8 mouse cellular contexts compared by ENCODE assay signal in genomic region chr11:75347596-75347995, GRCm38 (mm10). TPM values are rescaled to one million over a fixed set of nuclear protein-coding genes. Genes with fewer than 3 reads are reported as not detected.
DNase-seq lines count a peak whose midpoint lies in the region; ATAC-seq and TF ChIP-seq lines count a peak whose summit lies in the region.

No protein-coding gene starts in this region.

- ATAC-seq in erythroblast, adult 5-6 weeks (replicated peaks; ENCODE audit: low FRiP score, poor library complexity, severe bottlenecking), result no peak
- no peak for ATAC-seq in limb, embryonic 14.5 days (ENCODE audit: low FRiP score, low read depth)
- ATAC-seq in stomach, embryonic 15.5 days (ENCODE audit: insufficient read depth, low FRiP score, low read depth), result no peak
- ATAC-seq in granulocyte monocyte progenitor cell, adult 5-6 weeks (replicated peaks; ENCODE audit: poor library complexity, severe bottlenecking), result no peak

- peaks cover 38% of the 10 kb centered on the region for H3K36me3 ChIP-seq in erythroblast, embryonic 14.5 days (ENCODE audit: control insufficient read depth)
- H3K36me3 ChIP-seq in spleen, adult 2 months (ENCODE audit: control insufficient read depth, insufficient read depth, low read length), result no peaks in the 10 kb centered on the region; the same call in 1 of the 2 replicates
- H3K36me3 ChIP-seq in limb, embryonic 14.5 days (ENCODE audit: control insufficient read depth, insufficient read depth, low read length), result no peaks in the 10 kb centered on the region
- H3K36me3 ChIP-seq in stomach, embryonic 15.5 days, result no peaks in the 10 kb centered on the region

- peak overlapping the region; percentile 97 for H3K4me3 ChIP-seq in erythroblast, embryonic 14.5 days (replicated peaks)
- peak overlapping the region; percentile 98 for H3K4me3 ChIP-seq in spleen, adult 2 months (ENCODE audit: extremely low read depth, insufficient read depth, insufficient read length)
- peak overlapping the region; percentile 70 for H3K4me3 ChIP-seq in limb, embryonic 14.5 days (replicated peaks; ENCODE audit: low read length)
- H3K4me3 ChIP-seq in stomach, embryonic 15.5 days (replicated peaks), result peak overlapping the region; percentile 98

- no peaks in the 10 kb centered on the region for H3K27me3 ChIP-seq in erythroblast, embryonic 14.5 days (ENCODE audit: control insufficient read depth)
- H3K27me3 ChIP-seq in spleen, adult 2 months (ENCODE audit: control insufficient read depth, insufficient read depth, low read length), result no peaks in the 10 kb centered on the region
- H3K27me3 ChIP-seq in limb, embryonic 14.5 days (ENCODE audit: control insufficient read depth, insufficient read depth, low read length), result no peaks in the 10 kb centered on the region
- no peaks in the 10 kb centered on the region for H3K27me3 ChIP-seq in stomach, embryonic 15.5 days (replicated peaks)

- no peaks in the 10 kb centered on the region for H3K9me3 ChIP-seq in erythroblast, embryonic 14.5 days (ENCODE audit: control insufficient read depth, low read length)
- H3K9me3 ChIP-seq in limb, embryonic 14.5 days (ENCODE audit: control insufficient read depth, low read length), result no peaks in the 10 kb centered on the region
- no peaks in the 10 kb centered on the region for H3K9me3 ChIP-seq in stomach, embryonic 15.5 days

- no peak overlapping the region for H3K27ac ChIP-seq in spleen, adult 2 months (ENCODE audit: insufficient read depth, low read length)
- peak overlapping the region; percentile 56; the same call in 1 of the 2 replicates for H3K27ac ChIP-seq in limb, embryonic 14.5 days (replicated peaks; ENCODE audit: low read depth, low read length)
- H3K27ac ChIP-seq in stomach, embryonic 15.5 days, result peak overlapping the region; percentile 52

- peaks cover 46% of the 10 kb centered on the region for H3K4me1 ChIP-seq in erythroblast, embryonic 14.5 days (ENCODE audit: control insufficient read depth)
- H3K4me1 ChIP-seq in spleen, adult 2 months (ENCODE audit: control insufficient read depth, insufficient read depth, insufficient read length), result peaks cover 22% of the 10 kb centered on the region
- H3K4me1 ChIP-seq in limb, embryonic 14.5 days (ENCODE audit: control insufficient read depth, insufficient read depth, low read length), result peaks cover 21% of the 10 kb centered on the region
- peaks cover 10% of the 10 kb centered on the region for H3K4me1 ChIP-seq in stomach, embryonic 15.5 days

- no peak for TF ChIP-seq CTCF in spleen, adult 2 months (IDR thresholded peaks at IDR 0.05; ENCODE audit: extremely low read depth, insufficient read depth, insufficient read length, insufficient replicate concordance)

- under 1% methylated on average over 10 of the region's 10 CpGs for WGBS in spleen, adult 2 months
- 2% methylated on average over 10 of the region's 10 CpGs for WGBS in limb, embryonic 14.5 days
- under 1% methylated on average over 10 of the region's 10 CpGs for WGBS in stomach, embryonic 15.5 days

- no peak for DNase-seq in spleen, adult 2 months (ENCODE audit: low read depth in 1 of 2, low spot score in 2 of 2)
- DNase-seq in spleen, postnatal 14 days (ENCODE audit: low spot score in 2 of 2), result no peak
- DNase-seq in limb, embryonic 14.5 days (ENCODE audit: low spot score), result no peak
- DNase-seq in layer of hippocampus, adult 9-10 months (ENCODE audit: low spot score), result no peak

- no peak for TF ChIP-seq POLR2A in spleen, adult 2 months (IDR thresholded peaks at IDR 0.05; ENCODE audit: low read depth, low read length)
- TF ChIP-seq POLR2A in limb, embryonic 14.5 days (IDR thresholded peaks at IDR 0.05; ENCODE audit: borderline replicate concordance, extremely low read depth, insufficient read depth, insufficient read length), result no peak

- peak overlapping the region; percentile 68 for H3K9ac ChIP-seq in limb, embryonic 14.5 days (ENCODE audit: low read depth, low read length, severe bottlenecking)
- peak overlapping the region; percentile 73 for H3K9ac ChIP-seq in stomach, embryonic 15.5 days

- peak overlapping the region; percentile 76 for H3K4me2 ChIP-seq in limb, embryonic 14.5 days (replicated peaks; ENCODE audit: low read depth, low read length, severe bottlenecking)
- peak overlapping the region; percentile 87 for H3K4me2 ChIP-seq in stomach, embryonic 15.5 days

RNA-seq across cellular contexts. Expression of gene Rpa1, which starts 0.5 kb away (rescaled TPM):
- polyA plus RNA-seq in erythroblast, embryonic 14.5 days (2012), result 7.1 and 7.4 TPM in 2 replicates
- 7.5 and 15.7 TPM in 2 replicates for total RNA-seq in erythroblast, adult 5-6 weeks (2015; ENCODE audit: low replicate concordance)
- 47.8 and 64.4 TPM in 2 replicates for total RNA-seq in erythroblast, adult 5-6 weeks (2017; ENCODE audit: low replicate concordance)
- polyA plus RNA-seq in spleen, adult 2 months (2012; rRNA removed), result 23.6 and 26.2 TPM in 2 replicates
- polyA plus RNA-seq in limb, embryonic 14.5 days (2012; rRNA removed), result 79.9 and 80.3 TPM in 2 replicates
- polyA plus RNA-seq in limb, embryonic 14.5 days (2014; fragmentation: Nextera tagmentation; extraction: Ambion mirVana), result 92.7 and 96.3 TPM in 2 replicates
- 98.5 and 101 TPM in 2 replicates for polyA plus RNA-seq in stomach, embryonic 15.5 days (2015; fragmentation: Nextera tagmentation; extraction: Ambion mirVana)
- total RNA-seq in granulocyte monocyte progenitor cell, adult 5-6 weeks (2014; fragmentation: Nextera tagmentation), result 86.4 and 106 TPM in 2 replicates
- 200 and 207 TPM in 2 replicates for total RNA-seq in granulocyte monocyte progenitor cell, adult 5-6 weeks (2017)

RNA-seq across cellular contexts. Expression of gene Smyd4, which starts 0.6 kb away (rescaled TPM):
- 0.19 and 0.22 TPM in 2 replicates for polyA plus RNA-seq in erythroblast, embryonic 14.5 days (2012)
- 4.0 and 8.5 TPM in 2 replicates for total RNA-seq in erythroblast, adult 5-6 weeks (2015; ENCODE audit: low replicate concordance)
- 1.4 and 2.9 TPM in 2 replicates for total RNA-seq in erythroblast, adult 5-6 weeks (2017; ENCODE audit: low replicate concordance)
- polyA plus RNA-seq in spleen, adult 2 months (2012; rRNA removed), result 4.0 and 4.7 TPM in 2 replicates
- 7.2 and 7.9 TPM in 2 replicates for polyA plus RNA-seq in limb, embryonic 14.5 days (2012; rRNA removed)
- polyA plus RNA-seq in limb, embryonic 14.5 days (2014; fragmentation: Nextera tagmentation; extraction: Ambion mirVana), result 11.6 and 12.9 TPM in 2 replicates
- 10.9 and 11.4 TPM in 2 replicates for polyA plus RNA-seq in stomach, embryonic 15.5 days (2015; fragmentation: Nextera tagmentation; extraction: Ambion mirVana)
- total RNA-seq in granulocyte monocyte progenitor cell, adult 5-6 weeks (2014; fragmentation: Nextera tagmentation), result 11.7 and 12.6 TPM in 2 replicates
- 11.2 and 12.3 TPM in 2 replicates for total RNA-seq in granulocyte monocyte progenitor cell, adult 5-6 weeks (2017)
